Mouse (Mus musculus): ENCODE data around the gene Lrig2.

DNA sequence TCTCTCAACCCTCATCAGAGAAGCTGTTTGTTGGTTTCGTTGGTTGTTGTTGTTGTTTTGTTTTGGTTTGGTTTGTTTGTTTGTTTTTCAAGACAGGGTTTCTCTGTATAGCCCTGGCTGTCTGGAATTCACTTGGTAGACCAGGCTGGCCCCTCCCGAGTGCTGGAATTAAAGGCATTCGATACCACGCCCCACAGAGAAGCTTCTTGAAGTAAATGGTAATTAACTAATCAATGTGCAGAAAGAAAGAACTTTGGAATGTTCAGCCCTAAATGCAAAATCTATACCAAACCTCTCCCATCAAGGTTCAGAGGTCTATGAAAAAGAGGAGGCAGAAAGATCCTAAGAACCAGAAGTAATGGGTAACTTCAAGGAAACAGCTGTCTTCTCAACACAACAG is 15.5 kb downstream of the Lrig2 start:
- TF ChIP-seq EP300 (IDR thresholded peaks at IDR 0.05; ENCODE audit: low read depth) (no peak), CTCF (IDR thresholded peaks at IDR 0.05; ENCODE audit: low read depth) (no peak)

Data from liver, postnatal 0 days (tissue).